Mouse (Mus musculus): ENCODE results near the gene Nktr. TPM values are rescaled to one million over a fixed set of nuclear protein-coding genes. Genes with fewer than 3 reads are reported as not detected.

The Nktr gene
- polyA plus RNA-seq, 1 experiment from 2014 or later, result 54.5 TPM

- TF ChIP-seq CTCF (IDR thresholded peaks at IDR 0.05), result no peak
Measured at GRCm38 (mm10) chr9:121682037-121682680, 36.8 kb upstream of the Nktr start.

GRCm38 (mm10) chr9:121684702-121685101, 34.3 kb upstream of the Nktr start:
- no peak for ATAC-seq
- POLR2A ChIA-PET, result no interaction called here
- TF ChIP-seq CTCF (IDR thresholded peaks at IDR 0.05), result no peak
- no peaks in the 10 kb centered on the region for H3K27me3 ChIP-seq
- CTCF ChIA-PET, result interaction anchor here (2.2 kb wide), 1 partner anchor 13 kb away, joined by 5 read pairs; no protein-coding TSS in a partner anchor
- DNase-seq (ENCODE audit: low read depth, low spot score), result no peak
- in situ Hi-C loops (cut with MboI; ENCODE audit: low pct_unique_long_range_greater_than_20kb), result no loop called here

More at GRCm38 (mm10) chr9:121682037-121682680, 36.8 kb upstream of the Nktr start:
- ChIA-PET POLR2A (no interaction called here), CTCF (no interaction called here)
- in situ Hi-C loops (cut with MboI; ENCODE audit: low pct_unique_long_range_greater_than_20kb), result no loop called here
- ATAC-seq, result no peak
- no peaks in the 10 kb centered on the region for H3K27me3 ChIP-seq
- DNase-seq (ENCODE audit: low read depth, low spot score), result no peak

- DNase-seq (ENCODE audit: low read depth, low spot score), result no peak
- CTCF ChIA-PET, result no interaction called here
- POLR2A ChIA-PET, result no interaction called here
- in situ Hi-C loops (cut with MboI; ENCODE audit: low pct_unique_long_range_greater_than_20kb), result no loop called here
- ATAC-seq, result no peak
- no peak for TF ChIP-seq CTCF (IDR thresholded peaks at IDR 0.05)
- H3K27me3 ChIP-seq, result no peaks in the 10 kb centered on the region
Measured at GRCm38 (mm10) chr9:121690200-121690651, 28.7 kb upstream of the Nktr start.

DNA sequence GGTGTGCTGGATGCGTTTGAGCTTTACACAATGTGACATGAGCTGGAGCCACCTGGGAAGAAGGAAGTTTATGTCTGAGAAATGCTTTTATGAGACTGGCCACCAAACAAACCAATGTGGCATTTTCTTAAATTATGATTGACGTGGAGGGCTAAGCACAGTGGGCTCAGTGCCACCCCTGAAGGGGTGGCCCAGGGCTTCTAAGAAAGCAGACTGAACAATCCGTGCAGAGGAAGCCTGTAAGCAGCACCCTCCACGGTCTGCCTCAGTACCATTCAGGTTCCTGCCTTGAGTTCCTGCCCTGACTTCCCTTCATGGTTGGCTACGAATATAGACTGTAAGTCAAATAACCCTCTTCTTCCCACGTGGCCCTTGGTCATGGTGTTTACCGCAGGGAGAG, 28.2 kb upstream of the Nktr start:
- in situ Hi-C loops (cut with MboI; ENCODE audit: low pct_unique_long_range_greater_than_20kb), result no loop called here
- ATAC-seq (no peak), DNase-seq (ENCODE audit: low read depth, low spot score) (no peak)
- no peak for TF ChIP-seq CTCF (IDR thresholded peaks at IDR 0.05)
- POLR2A ChIA-PET, result no interaction called here
- H3K27me3 ChIP-seq, result no peaks in the 10 kb centered on the region
- CTCF ChIA-PET, result no interaction called here

DNA sequence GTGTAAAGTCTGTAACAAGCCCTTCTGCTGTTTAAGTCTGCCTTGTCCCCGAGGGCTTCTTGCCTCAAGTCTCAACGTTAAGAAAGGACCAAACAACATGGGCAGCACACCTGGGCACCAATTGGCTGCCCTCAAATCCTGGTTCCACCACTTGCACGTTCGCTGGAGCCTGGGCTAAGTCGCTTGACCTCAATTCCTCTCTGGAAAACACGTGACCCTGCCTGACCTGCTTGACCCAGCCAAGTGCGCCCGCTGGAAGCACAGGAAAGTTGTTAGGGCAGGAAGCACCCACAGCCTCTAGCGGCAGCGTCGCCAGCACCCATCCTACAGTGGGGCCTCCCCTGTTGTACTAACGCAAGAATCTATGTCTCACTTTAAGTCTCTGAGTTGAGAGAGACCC, 24.2 kb upstream of the Nktr start:
- POLR2A ChIA-PET, result no interaction called here
- DNase-seq (ENCODE audit: low read depth, low spot score) (no peak), ATAC-seq (no peak)
- in situ Hi-C loops (cut with MboI; ENCODE audit: low pct_unique_long_range_greater_than_20kb), result loop anchor here (5.0 kb wide), 1 partner anchor 133 kb away; no protein-coding TSS in a partner anchor
- TF ChIP-seq CTCF (IDR thresholded peaks at IDR 0.05), result no peak
- H3K27me3 ChIP-seq, result no peaks in the 10 kb centered on the region
- CTCF ChIA-PET, result no interaction called here

- CTCF ChIA-PET, result interaction anchor here (1.0 kb wide), 1 partner anchor 25 kb away, joined by 3 read pairs; no protein-coding TSS in a partner anchor
- DNase-seq (ENCODE audit: low read depth, low spot score) (no peak), ATAC-seq (no peak)
- H3K27me3 ChIP-seq, result no peaks in the 10 kb centered on the region
- no peak for TF ChIP-seq CTCF (IDR thresholded peaks at IDR 0.05)
- POLR2A ChIA-PET, result no interaction called here
- in situ Hi-C loops (cut with MboI; ENCODE audit: low pct_unique_long_range_greater_than_20kb), result loop anchor here (5.0 kb wide), 1 partner anchor 131 kb away; no protein-coding TSS in a partner anchor
Measured at GRCm38 (mm10) chr9:121696626-121697025, 22.3 kb upstream of the Nktr start.

DNA sequence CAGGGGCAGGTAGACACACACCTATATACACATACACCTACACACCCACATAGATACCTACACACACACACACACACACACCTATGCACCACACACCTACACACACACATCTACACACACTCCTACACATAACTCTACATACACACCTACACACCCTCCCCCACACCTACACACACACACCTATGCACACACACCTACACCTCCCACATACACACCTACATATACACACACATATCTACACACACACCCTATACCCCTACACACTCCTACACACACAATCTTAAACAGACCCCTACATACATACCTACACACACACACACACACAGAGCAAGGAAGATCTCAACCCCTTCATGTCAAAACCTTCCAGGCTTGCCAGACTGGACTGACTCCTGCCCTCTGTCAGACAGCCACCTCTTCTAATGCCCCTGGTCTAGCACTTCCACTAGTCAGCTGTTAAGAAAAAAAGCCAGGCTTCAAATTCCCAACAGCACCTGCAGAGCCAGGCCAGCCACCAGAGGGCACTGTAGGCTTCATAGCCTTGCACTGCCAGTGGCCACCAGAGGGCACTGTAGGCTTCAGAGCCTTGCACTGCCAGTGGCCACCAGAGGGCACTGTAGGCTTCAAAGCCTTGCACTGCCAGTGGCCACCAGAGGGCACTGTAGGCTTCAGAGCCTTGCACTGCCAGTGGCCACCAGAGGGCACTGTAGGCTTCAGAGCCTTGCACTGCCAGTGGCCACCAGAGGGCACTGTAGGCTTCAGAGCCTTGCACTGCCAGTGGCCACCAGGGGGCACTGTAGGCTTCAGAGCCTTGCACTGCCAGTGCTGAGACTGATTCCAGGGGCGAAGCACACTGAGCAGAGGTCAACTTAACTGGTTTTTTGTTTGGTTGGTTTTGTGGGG, 21.6 kb upstream of the Nktr start:
- peak; percentile 97 for TF ChIP-seq CTCF (IDR thresholded peaks at IDR 0.05)
- DNase-seq (ENCODE audit: low read depth, low spot score) (no peak), ATAC-seq (no peak)
- POLR2A ChIA-PET, result interaction anchor here (0.7 kb wide), 1 partner anchor 13 kb away, joined by 3 read pairs; the partner anchor contains the start of gene Ss18l2
- CTCF ChIA-PET, result interaction anchor here (0.6 to 1.3 kb wide), 5 partner anchors 10 to 170 kb away, joined by 3 to 7 read pairs (median 3); partner anchors contain the start of gene Zfp651
- in situ Hi-C loops (cut with MboI; ENCODE audit: low pct_unique_long_range_greater_than_20kb), result loop anchor here (5.0 kb wide), 1 partner anchor 130 kb away; no protein-coding TSS in a partner anchor
- no peaks in the 10 kb centered on the region for H3K27me3 ChIP-seq

- ChIA-PET CTCF (interaction anchor here (0.9 kb wide), 1 partner anchor 11 kb away, joined by 3 read pairs; no protein-coding TSS in a partner anchor), POLR2A (interaction anchor here (0.9 to 2.0 kb wide), 2 partner anchors 15 to 55 kb away, joined by 3 to 5 read pairs; partner anchors contain the start of genes Nktr and Zfp651)
- H3K27me3 ChIP-seq, result no peaks in the 10 kb centered on the region
- in situ Hi-C loops (cut with MboI; ENCODE audit: low pct_unique_long_range_greater_than_20kb), result no loop called here
- no peak for DNase-seq (ENCODE audit: low read depth, low spot score)
- no peak for TF ChIP-seq CTCF (IDR thresholded peaks at IDR 0.05)
- ATAC-seq, result no peak
Measured at GRCm38 (mm10) chr9:121704261-121704645, 14.7 kb upstream of the Nktr start.

DNA sequence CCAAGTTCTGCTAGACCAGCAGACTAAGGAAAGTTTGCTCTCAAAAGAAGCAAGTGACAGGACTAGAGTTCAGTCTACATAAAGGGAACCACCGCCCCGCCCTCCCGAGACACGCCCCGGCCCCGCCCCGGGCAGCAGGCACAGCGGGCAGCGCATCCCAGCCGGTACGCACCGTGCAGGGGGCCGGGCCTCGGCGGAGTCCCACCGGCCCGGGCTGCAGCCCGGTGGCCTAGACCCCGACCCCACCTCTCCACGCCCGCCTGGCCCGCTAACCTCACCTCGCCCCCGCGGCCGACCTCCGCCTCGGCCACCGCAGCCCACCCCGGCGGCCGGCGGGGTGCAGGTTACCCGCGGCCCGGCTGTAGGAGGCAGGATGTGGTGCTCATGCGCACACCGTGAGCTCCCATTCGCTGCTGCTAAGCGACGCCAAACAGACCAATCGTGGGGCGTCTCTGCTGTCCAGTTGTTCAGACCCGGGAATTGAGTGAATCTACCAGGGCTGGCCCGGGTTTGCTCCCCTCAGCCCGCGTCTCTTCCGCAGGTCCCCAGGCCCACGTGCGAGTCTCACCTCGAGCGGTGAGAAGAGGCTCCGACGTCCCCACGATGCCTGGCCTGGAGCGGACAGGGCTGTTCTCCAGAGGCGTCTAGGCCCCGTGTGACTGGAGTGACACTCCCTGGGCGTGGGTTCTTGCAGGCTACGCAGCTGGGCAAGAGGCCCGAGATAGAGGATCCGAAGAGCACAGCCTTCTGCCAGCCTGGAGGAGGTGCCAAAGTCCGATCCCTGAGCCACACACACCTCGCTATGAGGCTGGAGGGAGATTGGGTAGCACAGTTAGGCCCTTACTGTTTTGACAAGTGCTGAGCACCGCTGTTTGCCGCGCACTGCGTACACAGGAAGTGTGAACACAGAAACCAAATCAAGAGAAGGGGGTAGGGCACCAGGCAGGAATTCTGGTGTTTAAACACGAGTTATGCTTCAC, 14.0 kb upstream of the Nktr start, which contains the start of gene Sec22c:
Gene Sec22c, minus strand, starts transcription at position 845 of the 980 bp plus-strand sequence.
- no peak for TF ChIP-seq CTCF (IDR thresholded peaks at IDR 0.05)
- POLR2A ChIA-PET, result interaction anchor here (0.9 to 2.0 kb wide), 2 partner anchors 15 to 54 kb away, joined by 3 to 5 read pairs; partner anchors contain the start of genes Nktr and Zfp651
- peak; percentile 89 for ATAC-seq

More for the DNA sequence above, 14.0 kb upstream of the Nktr start, which contains the start of gene Sec22c:
- CTCF ChIA-PET, result interaction anchor here (0.9 kb wide), 1 partner anchor 10 kb away, joined by 3 read pairs; no protein-coding TSS in a partner anchor
- no peaks in the 10 kb centered on the region for H3K27me3 ChIP-seq
- in situ Hi-C loops (cut with MboI; ENCODE audit: low pct_unique_long_range_greater_than_20kb), result no loop called here
- peak; percentile 64 for DNase-seq (ENCODE audit: low read depth, low spot score)

Data from Patski (cell line).